Mouse (Mus musculus): Measurements from ENCODE around the gene Tent5c. TPM values are rescaled to one million over a fixed set of nuclear protein-coding genes. Genes with fewer than 3 reads are reported as not detected.

Gene Tent5c
- polyA plus RNA-seq, 1 experiment from 2014 or later: 3.8 TPM

DNA sequence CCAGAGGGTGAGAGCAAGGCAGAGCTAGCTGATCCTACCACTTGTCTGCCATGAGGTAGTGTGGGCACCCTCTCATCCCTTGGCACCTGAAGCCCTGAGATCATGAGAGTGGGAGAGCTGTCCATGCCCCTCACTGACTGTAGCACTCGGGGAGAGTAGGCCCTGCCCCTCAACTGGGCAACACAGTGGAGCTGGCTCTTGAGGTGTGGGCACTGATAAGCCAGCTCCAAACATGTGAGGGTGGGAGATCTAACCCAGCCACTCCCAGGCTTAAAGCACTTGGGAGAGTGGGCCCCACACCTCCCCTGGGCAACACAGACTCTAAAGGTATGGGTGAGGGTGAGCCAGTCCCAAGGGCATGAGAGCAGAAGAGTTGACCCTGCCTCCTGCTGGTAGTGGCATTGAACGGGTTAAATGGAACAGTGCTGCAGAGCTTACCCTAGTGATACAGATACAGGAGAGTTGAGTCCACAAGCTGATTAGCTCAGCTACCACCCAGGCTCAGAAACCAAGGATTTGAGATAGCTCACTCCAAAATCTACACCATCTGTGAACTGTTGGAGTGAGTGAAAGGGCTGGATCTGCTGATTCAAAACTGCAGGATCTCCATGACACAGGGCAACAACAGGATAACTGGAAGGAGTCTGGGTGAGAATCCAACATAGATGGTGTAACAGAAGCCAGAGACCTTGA lies 80.6 kb downstream of the Tent5c start:
- H3K27ac ChIP-seq (ENCODE audit: low read depth, low read length): no peak overlapping the region
- 79% methylated on average over 2 of the region's 2 CpGs for whole genome bisulfite sequencing
- H3K4me2 ChIP-seq (ENCODE audit: low read depth, low read length, severe bottlenecking): no peak overlapping the region
- no peak for ATAC-seq (replicated peaks; ENCODE audit: low FRiP score)
- H3K9me3 ChIP-seq (ENCODE audit: control insufficient read depth, low read length): no peaks in the 10 kb centered on the region
- no peaks in the 10 kb centered on the region for H3K4me1 ChIP-seq (replicated peaks; ENCODE audit: control insufficient read depth, insufficient read depth, low read length)
- no peaks in the 10 kb centered on the region for H3K36me3 ChIP-seq (ENCODE audit: control insufficient read depth, insufficient read depth, low read length)
- H3K9ac ChIP-seq (ENCODE audit: low read length): no peak overlapping the region
- no peak overlapping the region for H3K4me3 ChIP-seq (ENCODE audit: low read depth, low read length)
- no peak for DNase-seq (ENCODE audit: low spot score)
- no peaks in the 10 kb centered on the region for H3K27me3 ChIP-seq (ENCODE audit: control insufficient read depth, insufficient read depth, low read length)

DNA sequence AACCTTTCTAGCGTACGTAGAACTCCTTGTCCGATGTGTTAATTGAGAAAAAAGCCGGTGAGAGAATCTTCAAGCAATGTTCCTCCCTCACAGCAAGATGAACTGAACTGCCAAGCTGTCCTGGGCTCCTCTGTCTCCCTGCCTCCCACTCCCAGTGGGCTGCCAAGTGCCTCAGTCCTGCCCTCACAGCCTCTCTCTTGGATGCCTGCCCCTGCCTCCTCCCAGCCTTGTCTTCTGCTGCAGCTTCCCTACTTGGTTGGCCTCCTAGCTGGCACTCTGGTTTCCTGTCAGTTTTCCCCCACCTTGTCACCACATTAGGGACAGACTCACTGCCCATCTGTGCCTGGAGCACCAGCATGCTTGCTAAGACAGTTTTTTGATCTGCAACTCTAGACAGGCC lies 86.5 kb downstream of the Tent5c start:
- H3K27ac ChIP-seq (ENCODE audit: low read depth, low read length): no peak overlapping the region
- no peak overlapping the region for H3K4me2 ChIP-seq (ENCODE audit: low read depth, low read length, severe bottlenecking)
- H3K4me3 ChIP-seq (ENCODE audit: low read depth, low read length): no peak overlapping the region
- no peaks in the 10 kb centered on the region for H3K27me3 ChIP-seq (ENCODE audit: control insufficient read depth, insufficient read depth, low read length)
- no peaks in the 10 kb centered on the region for H3K9me3 ChIP-seq (ENCODE audit: control insufficient read depth, low read length)
- H3K36me3 ChIP-seq (ENCODE audit: control insufficient read depth, insufficient read depth, low read length): no peaks in the 10 kb centered on the region
- no peaks in the 10 kb centered on the region for H3K4me1 ChIP-seq (replicated peaks; ENCODE audit: control insufficient read depth, insufficient read depth, low read length)
- no peak for DNase-seq (ENCODE audit: low spot score)
- 81% methylated on average over 4 of the region's 4 CpGs for WGBS
- ATAC-seq (replicated peaks; ENCODE audit: low FRiP score): no peak
- H3K9ac ChIP-seq (ENCODE audit: low read length): no peak overlapping the region

Other genes starting within 250 kb of the Tent5c start
- gene Man1a2, start 196.2 kb upstream of the Tent5c start, polyA plus RNA-seq (2014; fragmentation: Nextera tagmentation; extraction: Ambion mirVana): 61.4 and 65.1 TPM in 2 replicates

Measured in forebrain, embryonic 11.5 days (tissue).